Mouse (Mus musculus) cortical plate, adult 2 months (tissue): ENCODE measurements at regions not wholly inside any gene's neighbourhood (a gene's known extent, or its start where the extent isn't known, plus 50 kb on each side); places are given as distances from the start of the nearest gene placed in this dataset.

ENCODE experiments used
- CTCF ChIP-seq: fragments of 200-500 bp; IDR thresholded peaks from 2 replicates; pipeline ENCODE4 v1.5.1; 2011; ENCODE audit warnings: mild to moderate bottlenecking, control low read depth, low read length; ENCODE audit not compliant: insufficient read depth; ENCODE audit errors: extremely low read depth
- POLR2A ChIP-seq: fragments of 200-500 bp; IDR thresholded peaks from 2 replicates; pipeline ENCODE4 v1.6.1; 2011; ENCODE audit warnings: mild to moderate bottlenecking, low read length, control low read depth; ENCODE audit not compliant: insufficient read depth; ENCODE audit errors: extremely low read depth

DNA sequence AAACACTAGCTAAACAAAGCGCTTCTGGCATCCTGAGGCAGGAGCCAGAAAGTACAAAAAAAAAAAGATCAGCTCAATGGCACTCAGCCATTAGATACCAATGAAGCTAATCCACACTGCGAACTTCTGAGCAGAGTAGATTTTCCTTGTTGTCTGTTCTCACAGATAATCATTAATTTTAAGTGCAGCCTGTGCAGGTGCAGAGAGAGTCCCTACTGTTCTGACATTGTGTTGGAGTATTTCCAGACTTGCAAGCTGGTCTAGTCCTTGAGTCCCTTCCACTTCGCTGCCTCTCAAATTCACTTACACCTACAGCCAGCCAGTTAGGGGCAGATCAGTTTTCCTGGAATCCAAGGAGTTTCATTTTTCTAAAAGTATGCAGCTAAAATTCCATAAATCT, 494.0 kb downstream of the Cenpc1 start:
- TF ChIP-seq CTCF (no peak), POLR2A (no peak)
